Mouse (Mus musculus): ENCODE data around the gene Klhl29. TPM values are rescaled to one million over a fixed set of nuclear protein-coding genes. Genes with fewer than 3 reads are reported as not detected.

The Klhl29 gene
- polyA plus RNA-seq, 1 experiment: 3.0 TPM

DNA sequence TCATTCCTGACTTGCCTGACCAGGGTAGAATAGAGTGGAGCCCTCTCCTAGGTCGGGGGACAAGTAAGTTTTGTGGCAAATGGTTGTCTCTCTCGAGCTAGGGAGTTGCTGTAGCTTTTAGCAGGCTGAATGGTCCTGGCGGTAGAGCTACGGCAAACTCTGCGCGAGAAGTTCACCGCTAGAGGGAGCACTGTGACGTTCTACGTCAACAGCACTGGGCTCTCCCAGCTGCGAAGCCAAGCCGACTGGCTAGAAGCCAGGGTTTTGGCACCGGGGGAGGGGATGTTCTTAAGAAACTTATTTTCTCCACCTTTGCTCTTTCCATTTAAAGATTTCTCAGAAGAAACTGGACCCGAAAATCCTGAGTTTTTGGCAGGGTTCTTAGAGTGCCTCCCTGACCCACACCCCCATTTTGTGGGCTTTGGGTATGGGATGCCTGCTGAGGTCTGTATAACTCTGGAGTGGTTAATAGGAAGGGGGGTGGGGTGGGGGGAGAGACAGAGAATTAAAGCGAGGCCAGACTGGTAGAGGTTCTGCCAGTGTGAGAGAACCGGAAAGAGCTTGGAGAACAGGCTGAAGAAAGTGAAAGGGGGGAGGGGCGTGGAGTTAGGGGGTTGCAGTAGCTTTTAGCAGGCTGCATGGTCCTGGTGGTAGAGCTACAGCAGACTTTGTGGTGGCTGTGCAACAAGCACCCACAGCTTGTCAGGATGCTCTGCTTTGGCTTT, 35.1 kb upstream of the Klhl29 start:
- Histone ChIP-seq H3K27ac (ENCODE audit: insufficient read depth, low read depth, low read length) (no peak overlapping the region), H3K4me3 (ENCODE audit: low read depth, low read length) (no peak overlapping the region), H3K36me3 (ENCODE audit: control insufficient read depth, insufficient read depth, low read length) (no peaks in the 10 kb centered on the region), H3K4me1 (ENCODE audit: control insufficient read depth, insufficient read depth, insufficient read length, low read length) (no peaks in the 10 kb centered on the region), H3K27me3 (ENCODE audit: control insufficient read depth, insufficient read depth, low read length) (no peaks in the 10 kb centered on the region)
- WGBS: 11% methylated on average over 16 of the region's 16 CpGs
- TF ChIP-seq POLR2A (IDR thresholded peaks at IDR 0.05; ENCODE audit: low read depth, low read length) (no peak), CTCF (IDR thresholded peaks at IDR 0.05; ENCODE audit: extremely low read depth, insufficient read length, insufficient replicate concordance, low read depth, low read length) (peak; percentile 75; the same call in 1 of the 2 replicates)

DNA sequence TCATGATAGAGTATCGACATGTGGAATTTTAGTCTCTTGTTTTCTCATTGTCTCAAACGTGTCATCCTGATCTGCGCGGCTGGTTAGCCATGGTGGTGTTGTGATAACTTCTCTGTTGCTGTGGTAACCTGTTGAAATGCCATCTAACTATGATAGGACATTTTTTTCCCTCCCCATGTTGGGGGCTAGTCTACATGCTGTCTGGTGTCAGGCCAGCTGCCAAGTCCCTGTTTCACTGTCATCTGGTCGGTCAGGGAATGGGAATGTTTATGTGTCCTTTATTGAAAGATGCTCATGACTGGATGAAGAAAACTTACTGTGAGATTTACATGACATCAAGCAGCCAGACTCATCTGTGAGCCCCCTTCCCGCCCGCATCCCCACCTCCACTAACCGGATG, 31.7 kb upstream of the Klhl29 start:
- 82% methylated on average over 8 of the region's 8 CpGs for WGBS
- H3K4me3 ChIP-seq (ENCODE audit: low read depth, low read length): no peak overlapping the region
- H3K27ac ChIP-seq (ENCODE audit: insufficient read depth, low read depth, low read length): no peak overlapping the region
- TF ChIP-seq CTCF (IDR thresholded peaks at IDR 0.05; ENCODE audit: extremely low read depth, insufficient read length, insufficient replicate concordance, low read depth, low read length): no peak
- no peak for TF ChIP-seq POLR2A (IDR thresholded peaks at IDR 0.05; ENCODE audit: low read depth, low read length)
- H3K4me1 ChIP-seq (ENCODE audit: control insufficient read depth, insufficient read depth, insufficient read length, low read length): no peaks in the 10 kb centered on the region
- no peaks in the 10 kb centered on the region for H3K27me3 ChIP-seq (ENCODE audit: control insufficient read depth, insufficient read depth, low read length)
- H3K36me3 ChIP-seq (ENCODE audit: control insufficient read depth, insufficient read depth, low read length): no peaks in the 10 kb centered on the region

DNA sequence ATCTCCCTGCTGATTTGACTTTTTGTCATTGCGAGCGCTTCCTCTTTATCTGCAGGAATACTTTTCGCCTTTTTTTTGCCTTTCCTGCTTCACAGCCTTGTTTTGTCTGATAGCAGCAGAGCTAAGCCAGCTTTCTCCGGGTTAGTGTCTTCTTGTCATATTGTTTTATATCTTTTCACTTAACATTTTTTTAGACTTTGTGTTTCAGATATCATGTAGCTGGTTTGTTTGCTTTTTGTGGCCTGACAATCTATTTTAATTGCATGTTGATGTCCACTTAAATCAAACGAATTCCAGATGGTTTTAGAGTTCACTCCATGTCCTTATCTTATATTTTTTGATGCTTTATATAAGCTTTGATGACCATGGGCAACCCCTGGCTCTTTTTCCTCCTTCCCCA, 21.9 kb upstream of the Klhl29 start:
- TF ChIP-seq CTCF (IDR thresholded peaks at IDR 0.05; ENCODE audit: extremely low read depth, insufficient read length, insufficient replicate concordance, low read depth, low read length) (no peak), POLR2A (IDR thresholded peaks at IDR 0.05; ENCODE audit: low read depth, low read length) (no peak)
- no peaks in the 10 kb centered on the region for H3K36me3 ChIP-seq (ENCODE audit: control insufficient read depth, insufficient read depth, low read length)
- no peak overlapping the region for H3K4me3 ChIP-seq (ENCODE audit: low read depth, low read length)
- no peaks in the 10 kb centered on the region for H3K4me1 ChIP-seq (ENCODE audit: control insufficient read depth, insufficient read depth, insufficient read length, low read length)
- no peaks in the 10 kb centered on the region for H3K27me3 ChIP-seq (ENCODE audit: control insufficient read depth, insufficient read depth, low read length)
- no peak overlapping the region for H3K27ac ChIP-seq (ENCODE audit: insufficient read depth, low read depth, low read length)
- WGBS: 44% methylated on average over 5 of the region's 5 CpGs

DNA sequence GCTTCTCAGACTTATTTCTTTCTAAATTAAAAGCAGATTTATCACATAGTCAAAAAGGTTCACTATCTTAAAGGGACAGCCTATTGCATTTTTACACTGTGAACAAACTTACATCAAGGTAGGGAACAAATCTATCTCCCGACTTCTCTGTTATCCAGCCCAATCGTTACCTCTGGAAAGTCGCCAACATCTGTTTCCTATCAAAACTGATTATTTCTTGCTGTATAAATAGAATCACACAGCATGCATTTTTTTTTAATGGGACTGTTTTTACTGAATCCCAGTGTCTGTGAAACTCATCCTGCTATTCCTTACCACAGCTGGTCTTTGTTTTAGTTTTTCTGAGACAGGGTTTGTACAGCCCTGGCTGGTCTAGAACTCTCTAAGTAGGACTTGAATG, 19.7 kb upstream of the Klhl29 start:
- H3K27ac ChIP-seq (ENCODE audit: insufficient read depth, low read depth, low read length): no peak overlapping the region
- H3K4me1 ChIP-seq (ENCODE audit: control insufficient read depth, insufficient read depth, insufficient read length, low read length): no peaks in the 10 kb centered on the region
- no peaks in the 10 kb centered on the region for H3K36me3 ChIP-seq (ENCODE audit: control insufficient read depth, insufficient read depth, low read length)
- 32% methylated on average over 3 of the region's 3 CpGs for WGBS
- no peak for TF ChIP-seq CTCF (IDR thresholded peaks at IDR 0.05; ENCODE audit: extremely low read depth, insufficient read length, insufficient replicate concordance, low read depth, low read length)
- TF ChIP-seq POLR2A (IDR thresholded peaks at IDR 0.05; ENCODE audit: low read depth, low read length): no peak
- no peak overlapping the region for H3K4me3 ChIP-seq (ENCODE audit: low read depth, low read length)
- no peaks in the 10 kb centered on the region for H3K27me3 ChIP-seq (ENCODE audit: control insufficient read depth, insufficient read depth, low read length)

DNA sequence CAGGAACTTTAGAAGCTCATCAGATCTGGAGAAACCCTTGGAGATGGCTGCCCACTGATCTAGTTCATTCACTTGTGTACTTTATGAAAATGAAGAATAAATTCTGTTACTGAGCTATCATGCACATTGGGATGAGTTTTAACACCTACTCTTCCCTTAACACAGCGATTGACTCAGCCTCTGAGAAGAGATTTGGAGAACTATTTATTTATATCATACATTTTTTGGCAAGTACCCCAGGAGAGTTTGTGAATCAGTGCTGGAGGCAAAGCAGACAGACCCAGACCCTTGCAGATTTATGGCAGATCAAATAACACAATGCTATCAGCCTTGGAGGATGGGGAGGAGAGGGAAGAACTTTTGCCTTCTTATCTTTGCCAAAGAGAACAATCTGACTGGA, 11.6 kb upstream of the Klhl29 start:
- no peak for TF ChIP-seq POLR2A (IDR thresholded peaks at IDR 0.05; ENCODE audit: low read depth, low read length)
- no peak for TF ChIP-seq CTCF (IDR thresholded peaks at IDR 0.05; ENCODE audit: extremely low read depth, insufficient read length, insufficient replicate concordance, low read depth, low read length)
- no peaks in the 10 kb centered on the region for H3K27me3 ChIP-seq (ENCODE audit: control insufficient read depth, insufficient read depth, low read length)
- no peaks in the 10 kb centered on the region for H3K4me1 ChIP-seq (ENCODE audit: control insufficient read depth, insufficient read depth, insufficient read length, low read length)
- WGBS: 63% methylated on average over 1 of the region's 1 CpGs
- no peak overlapping the region for H3K4me3 ChIP-seq (ENCODE audit: low read depth, low read length)
- no peaks in the 10 kb centered on the region for H3K36me3 ChIP-seq (ENCODE audit: control insufficient read depth, insufficient read depth, low read length)
- H3K27ac ChIP-seq (ENCODE audit: insufficient read depth, low read depth, low read length): no peak overlapping the region

DNA sequence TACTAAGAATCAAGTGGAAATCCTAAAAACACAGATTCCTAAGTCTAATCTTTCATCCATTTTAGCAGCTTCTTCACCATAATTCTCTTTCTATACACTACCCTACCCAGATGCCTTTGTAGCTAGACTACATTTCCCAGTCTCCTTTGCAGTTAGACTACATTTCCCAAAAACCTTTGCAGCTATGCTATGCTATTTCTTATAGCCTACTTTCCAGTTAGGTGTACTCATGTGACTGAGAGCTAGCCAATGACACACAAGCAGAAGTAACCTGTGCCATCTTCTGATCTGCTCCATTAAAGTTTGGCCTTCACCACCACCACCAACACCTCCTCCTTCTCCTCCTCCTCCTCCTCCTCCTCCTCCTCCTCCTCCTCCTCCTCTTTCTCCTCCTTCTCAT, 11.2 kb upstream of the Klhl29 start:
- H3K4me1 ChIP-seq (ENCODE audit: control insufficient read depth, insufficient read depth, insufficient read length, low read length): no peaks in the 10 kb centered on the region
- H3K36me3 ChIP-seq (ENCODE audit: control insufficient read depth, insufficient read depth, low read length): no peaks in the 10 kb centered on the region
- H3K4me3 ChIP-seq (ENCODE audit: low read depth, low read length): no peak overlapping the region
- no peaks in the 10 kb centered on the region for H3K27me3 ChIP-seq (ENCODE audit: control insufficient read depth, insufficient read depth, low read length)
- H3K27ac ChIP-seq (ENCODE audit: insufficient read depth, low read depth, low read length): no peak overlapping the region
- TF ChIP-seq CTCF (IDR thresholded peaks at IDR 0.05; ENCODE audit: extremely low read depth, insufficient read length, insufficient replicate concordance, low read depth, low read length) (no peak), POLR2A (IDR thresholded peaks at IDR 0.05; ENCODE audit: low read depth, low read length) (no peak)

DNA sequence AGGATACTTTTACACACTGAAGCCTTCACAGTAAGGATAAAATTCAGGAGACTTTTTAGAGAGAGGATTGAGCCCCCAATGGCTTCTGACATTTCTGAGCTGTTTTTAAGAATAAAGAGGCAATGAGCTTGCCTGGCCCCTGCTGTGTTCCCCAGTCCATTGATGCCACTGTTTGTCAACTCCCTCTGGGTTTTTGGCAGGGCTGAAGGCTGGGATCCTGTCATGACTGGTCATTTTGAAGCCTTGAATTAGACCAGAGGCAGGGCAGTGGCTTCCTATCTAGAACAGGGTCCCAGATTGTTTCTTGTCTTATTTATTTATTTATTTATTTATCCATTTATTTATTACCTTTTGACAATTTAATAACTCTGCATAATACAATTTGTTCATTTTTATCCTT, 6.2 kb upstream of the Klhl29 start:
- no peak overlapping the region for H3K27ac ChIP-seq (ENCODE audit: insufficient read depth, low read depth, low read length)
- no peaks in the 10 kb centered on the region; the same call in 1 of the 2 replicates for H3K27me3 ChIP-seq (ENCODE audit: control insufficient read depth, insufficient read depth, low read length)
- H3K36me3 ChIP-seq (ENCODE audit: control insufficient read depth, insufficient read depth, low read length): no peaks in the 10 kb centered on the region
- H3K4me3 ChIP-seq (ENCODE audit: low read depth, low read length): no peak overlapping the region
- TF ChIP-seq CTCF (IDR thresholded peaks at IDR 0.05; ENCODE audit: extremely low read depth, insufficient read length, insufficient replicate concordance, low read depth, low read length) (no peak), POLR2A (IDR thresholded peaks at IDR 0.05; ENCODE audit: low read depth, low read length) (no peak)
- H3K4me1 ChIP-seq (ENCODE audit: control insufficient read depth, insufficient read depth, insufficient read length, low read length): no peaks in the 10 kb centered on the region
